Mouse (Mus musculus): ENCODE data around the gene Nap1l5.

Nap1l5 gene

GRCm38 (mm10) chr6:58906852-58907261, at the start of gene Nap1l5:
Nap1l5 (minus strand) TSS chr6:58907076.
- DNase-seq (ENCODE audit: low read depth, low spot score), result peak; percentile 34

- DNase-seq (ENCODE audit: low read depth, low spot score), result no peak
These were observed 44.5 kb upstream of the Nap1l5 start for GRCm38 (mm10) chr6:58951128-58951992.

DNA sequence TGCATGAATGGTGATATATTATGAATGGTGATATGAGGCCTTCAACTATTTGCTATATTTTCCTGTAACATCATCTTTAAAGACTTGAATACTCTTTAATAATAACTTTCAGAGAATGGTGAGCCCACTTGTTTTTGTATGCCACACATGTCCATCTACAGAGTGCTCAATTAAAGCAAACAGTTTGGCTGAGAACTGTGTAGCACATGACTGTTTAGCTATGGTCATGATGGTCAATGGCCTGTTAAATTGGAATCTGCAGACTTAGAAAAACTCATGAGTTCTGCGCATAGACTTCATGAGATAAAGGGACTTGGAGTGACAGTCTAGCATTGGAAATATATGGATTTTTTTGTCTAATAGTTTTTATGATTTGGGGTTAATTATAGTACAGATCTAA, 43.5 kb upstream of the Nap1l5 start:
- DNase-seq (ENCODE audit: low read depth, low spot score), result no peak

DNA sequence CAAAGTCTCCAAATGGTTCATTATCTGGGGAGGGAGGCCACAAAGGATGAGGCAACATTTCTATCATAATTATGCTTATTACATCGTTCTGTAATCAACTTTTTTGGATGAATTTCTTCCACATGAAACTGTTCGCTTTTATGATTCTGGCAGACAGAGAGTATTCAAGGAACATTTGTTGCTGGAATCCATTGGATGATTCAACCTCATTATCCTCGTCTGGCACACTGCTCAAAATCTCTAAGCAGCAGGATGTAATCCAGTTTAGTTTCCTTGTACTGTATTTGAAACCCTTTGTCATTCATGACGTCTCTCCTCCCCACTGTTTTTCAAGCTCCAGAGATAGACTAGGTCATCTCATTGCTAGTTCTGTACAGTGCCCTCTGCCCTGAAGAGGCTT, 40.0 kb upstream of the Nap1l5 start:
- no peak for DNase-seq (ENCODE audit: low read depth, low spot score)

DNA sequence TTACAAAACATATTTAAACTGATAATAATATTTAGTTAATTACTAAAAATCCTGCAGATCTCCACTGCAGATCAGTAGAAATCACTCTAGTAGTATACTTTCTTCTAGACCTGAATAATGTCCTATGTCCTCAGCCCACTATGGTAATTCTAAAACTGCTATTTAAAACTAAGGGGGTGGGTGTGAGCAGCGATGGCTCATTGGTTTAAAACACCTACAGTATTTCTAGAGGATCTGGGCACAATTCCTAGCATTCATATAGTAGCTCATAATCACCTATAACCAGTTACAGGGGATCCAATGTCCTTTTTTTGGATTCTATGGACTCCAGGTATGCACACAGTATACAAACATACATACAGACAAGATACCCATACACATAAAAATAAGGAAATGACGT, 39.4 kb upstream of the Nap1l5 start:
- DNase-seq (ENCODE audit: low read depth, low spot score), result no peak

- no peak for DNase-seq (ENCODE audit: low read depth, low spot score)
These were observed 37.1 kb upstream of the Nap1l5 start for GRCm38 (mm10) chr6:58943958-58944357.

GRCm38 (mm10) chr6:58942276-58942675, 35.4 kb upstream of the Nap1l5 start:
- no peak for DNase-seq (ENCODE audit: low read depth, low spot score)

DNA sequence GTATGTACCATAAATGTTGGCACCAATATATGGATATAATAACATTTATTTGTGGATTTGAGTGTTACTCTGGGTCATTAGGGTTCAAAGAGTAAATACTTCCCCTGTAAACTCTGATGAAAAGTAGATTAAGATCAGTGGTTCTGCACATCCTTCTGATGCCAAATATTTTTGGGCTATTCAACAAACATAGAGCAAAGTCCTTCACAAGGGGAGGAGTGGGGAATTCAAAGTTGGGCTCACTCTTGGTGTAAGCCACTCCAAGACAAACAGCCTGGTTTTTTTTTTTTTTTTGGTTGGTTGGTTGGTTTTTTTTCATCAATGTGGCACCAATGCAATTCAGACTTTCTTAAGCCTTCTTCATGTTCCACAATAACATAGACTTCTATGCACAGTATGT, 30.9 kb upstream of the Nap1l5 start:
- DNase-seq (ENCODE audit: low read depth, low spot score), result no peak

DNA sequence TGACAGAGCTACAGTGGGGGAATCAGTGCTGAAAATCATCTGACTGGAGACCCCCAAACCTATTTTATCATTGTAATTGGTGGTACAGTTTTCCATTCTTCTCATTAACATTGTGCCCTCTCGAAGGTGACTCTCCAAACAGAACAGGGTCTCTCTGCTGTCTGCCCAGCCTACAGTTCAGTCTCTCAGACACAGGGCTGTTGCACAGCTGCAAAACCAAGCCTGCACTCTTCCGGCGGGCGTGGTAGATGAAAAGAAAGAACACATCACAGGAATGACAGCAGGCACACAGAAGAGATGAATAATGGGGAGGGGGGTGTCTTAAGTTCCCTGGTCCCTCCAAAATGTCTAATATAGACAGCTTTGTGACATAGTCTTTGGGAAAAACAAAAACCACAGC, 27.3 kb upstream of the Nap1l5 start:
- no peak for DNase-seq (ENCODE audit: low read depth, low spot score)

GRCm38 (mm10) chr6:58933189-58933913, 26.5 kb upstream of the Nap1l5 start:
- peak; percentile 16 for DNase-seq (ENCODE audit: low read depth, low spot score)

- no peak for DNase-seq (ENCODE audit: low read depth, low spot score)
These were observed 25.8 kb upstream of the Nap1l5 start for GRCm38 (mm10) chr6:58932515-58933188.

DNA sequence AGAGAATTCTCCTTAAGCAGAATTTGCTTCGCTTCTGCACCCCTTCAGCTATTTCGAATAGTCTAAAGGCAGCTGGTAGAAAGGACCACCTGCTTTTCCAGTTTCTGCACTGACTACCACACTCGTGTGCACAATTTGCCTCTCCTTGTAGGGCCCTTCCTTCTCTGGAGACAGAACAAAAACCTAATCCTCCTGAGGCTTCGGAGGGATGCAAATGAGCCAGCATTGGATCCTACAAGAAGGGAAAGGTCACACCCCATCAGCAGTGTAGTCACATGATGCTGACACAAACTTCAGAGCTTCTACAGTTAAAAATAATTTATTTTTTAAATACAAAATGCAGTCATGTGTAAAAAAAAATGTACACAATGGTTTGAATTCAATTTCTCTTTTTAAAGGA, 24.3 kb upstream of the Nap1l5 start:
- no peak for DNase-seq (ENCODE audit: low read depth, low spot score)

GRCm38 (mm10) chr6:58929911-58930431, 23.1 kb upstream of the Nap1l5 start:
- DNase-seq (ENCODE audit: low read depth, low spot score), result no peak

- DNase-seq (ENCODE audit: low read depth, low spot score), result no peak
These were observed 21.0 kb upstream of the Nap1l5 start for GRCm38 (mm10) chr6:58927881-58928280.

GRCm38 (mm10) chr6:58922511-58922910, 15.6 kb upstream of the Nap1l5 start:
- DNase-seq (ENCODE audit: low read depth, low spot score), result no peak

- no peak for DNase-seq (ENCODE audit: low read depth, low spot score)
These were observed 14.7 kb upstream of the Nap1l5 start for GRCm38 (mm10) chr6:58921623-58922022.

GRCm38 (mm10) chr6:58920735-58921134, 13.9 kb upstream of the Nap1l5 start:
- DNase-seq (ENCODE audit: low read depth, low spot score), result no peak

GRCm38 (mm10) chr6:58916498-58916897, 9.6 kb upstream of the Nap1l5 start:
- DNase-seq (ENCODE audit: low read depth, low spot score), result no peak

DNA sequence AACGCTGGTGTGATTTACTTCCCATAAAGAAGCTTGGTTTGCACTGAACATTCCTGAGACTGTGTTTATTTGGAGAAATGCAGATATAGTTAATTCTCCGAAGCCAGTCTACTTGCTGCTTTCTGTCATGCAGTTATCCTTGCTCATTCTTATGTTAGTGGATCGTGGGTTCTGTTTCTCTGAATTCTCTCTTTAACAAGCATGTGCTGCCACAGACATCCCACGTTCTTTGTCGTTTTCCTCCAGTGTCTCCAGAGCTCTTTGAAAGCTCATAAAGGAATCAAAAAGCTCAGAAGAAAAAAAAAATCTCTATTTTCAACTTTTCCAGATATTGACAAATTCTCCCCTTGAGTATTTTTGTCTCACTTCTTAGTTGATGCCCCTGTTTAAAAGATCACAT, 7.1 kb upstream of the Nap1l5 start:
- DNase-seq (ENCODE audit: low read depth, low spot score), result no peak

DNA sequence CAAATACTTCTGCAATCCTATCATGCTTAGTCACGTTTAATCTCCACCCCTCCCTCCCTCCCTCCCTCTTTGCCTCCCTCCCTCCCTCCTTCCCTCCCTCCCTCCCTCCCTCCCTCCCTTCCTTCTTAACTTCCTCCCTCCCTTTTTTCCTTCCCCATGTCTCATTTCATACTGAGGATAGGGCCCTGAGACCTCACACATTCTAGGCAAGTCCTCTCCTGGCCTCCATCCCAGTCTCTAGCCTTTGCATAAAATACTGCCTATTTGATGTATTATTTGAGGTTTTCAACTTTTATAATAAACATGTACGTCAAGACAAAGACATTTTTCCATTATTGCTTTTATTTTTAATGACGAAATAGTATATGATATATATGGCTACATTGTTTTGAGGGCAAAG, 6.7 kb upstream of the Nap1l5 start:
- DNase-seq (ENCODE audit: low read depth, low spot score), result no peak

DNA sequence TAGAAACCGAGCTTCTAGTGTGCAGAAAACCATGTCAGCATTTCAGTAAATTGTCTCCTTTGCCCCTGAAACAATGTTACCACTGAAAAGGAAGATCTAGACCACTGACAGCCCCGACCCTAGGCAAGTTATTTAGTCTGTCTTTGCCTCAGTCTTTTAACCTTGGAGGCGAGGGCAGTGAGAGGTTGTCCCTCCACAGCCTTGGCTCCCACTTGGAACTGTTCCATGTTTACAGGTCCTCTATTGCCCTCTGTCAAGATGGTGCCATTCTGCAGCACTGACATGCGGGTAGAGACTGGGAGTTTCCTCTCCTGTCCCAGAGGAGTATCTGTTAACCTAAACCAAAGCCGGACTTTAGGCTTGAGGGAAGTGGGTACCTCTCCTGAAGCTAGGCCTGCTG, 6.0 kb upstream of the Nap1l5 start:
- no peak for DNase-seq (ENCODE audit: low read depth, low spot score)

- DNase-seq (ENCODE audit: low read depth, low spot score), result no peak
These were observed 915 bp upstream of the Nap1l5 start for GRCm38 (mm10) chr6:58907791-58908190.
